Mouse (Mus musculus) kidney, postnatal 0 days (tissue): ENCODE data around the gene Pdgfra. TPM values are rescaled to one million over a fixed set of nuclear protein-coding genes. Genes with fewer than 3 reads are reported as not detected.

Experiments
- ATAC-seq: fragments of 200-750 bp; cut with Nextera tagmentation; replicated peaks from 2 replicates; pipeline ENCODE4 v1.8.0; 2017; ENCODE audit warnings: low read depth, moderate number of reproducible peaks, moderate TSS enrichment, moderate library complexity; ENCODE audit not compliant: low FRiP score
- DNase-seq: peaks from one replicate; pipeline ENCODE4 v3.0.0-alpha.2; 2016; ENCODE audit warnings: low spot score
- H3K27ac ChIP-seq: fragments of 300-500 bp; sonication (generic); 2 replicates; pipeline ENCODE4 v1.5.1; 2014; ENCODE audit warnings: mild to moderate bottlenecking
- H3K27me3 ChIP-seq: fragments of 300-500 bp; sonication (generic); 2 replicates; pipeline ENCODE4 v1.6.1; 2014; ENCODE audit warnings: low read length, mixed read lengths; ENCODE audit not compliant: insufficient read depth
- H3K36me3 ChIP-seq: fragments of 300-500 bp; sonication (generic); 2 replicates; pipeline ENCODE4 v1.6.1; 2014; ENCODE audit warnings: low read length, mixed read lengths; ENCODE audit not compliant: insufficient read depth
- H3K4me1 ChIP-seq: fragments of 300-500 bp; sonication (generic); replicated peaks from 2 replicates; pipeline ENCODE4 v1.6.1; 2014; ENCODE audit warnings: antibody characterized with exemption, low read length, mixed read lengths; ENCODE audit not compliant: insufficient read depth
- H3K4me2 ChIP-seq: fragments of 300-500 bp; sonication (generic); 2 replicates; pipeline ENCODE4 v1.6.1; 2014; ENCODE audit warnings: mild to moderate bottlenecking, low read length, moderate library complexity, mixed read lengths
- H3K4me3 ChIP-seq: fragments of 300-500 bp; sonication (generic); replicated peaks from 2 replicates; pipeline ENCODE4 v1.5.1; 2014; ENCODE audit warnings: low read depth, low read length
- H3K9ac ChIP-seq: fragments of 300-500 bp; sonication (generic); 2 replicates; pipeline ENCODE4 v1.6.1; 2014; ENCODE audit warnings: low read depth, low read length
- H3K9me3 ChIP-seq: fragments of 300-500 bp; sonication (generic); replicated peaks from 2 replicates; pipeline ENCODE4 v1.6.1; 2016; ENCODE audit warnings: low read length, inconsistent platforms, mixed read lengths
- CTCF ChIP-seq: IDR thresholded peaks from 2 replicates; pipeline ENCODE4 v1.5.1; 2016; ENCODE audit warnings: antibody characterized with exemption, low read depth, mild to moderate bottlenecking, moderate library complexity
- WGBS: fragments of 180-500 bp; shearing (Covaris S2); extraction: QIAGEN DNeasy Blood & Tissue Kit; methylation state at CpG from one replicate; pipeline ENCODE4 v1.1.7; 2014; 5-methylcytosine and 5-hydroxymethylcytosine counted together
- polyA plus RNA-seq: library from polyadenylated mRNA; unstranded; fragments of >200 nt; fragmentation: Nextera tagmentation; extraction: Ambion mirVana; gene quantifications from 2 replicates; pipeline ENCODE4 v1.2.1, GENCODE M21; 2015

The Pdgfra gene
- polyA plus RNA-seq, 1 experiment from 2014 or later = 23.8 TPM

GRCm38 (mm10) chr5:75214520-75214919 lies 62.4 kb downstream of the Pdgfra start:
- peak; percentile 78 for TF ChIP-seq CTCF
- H3K9ac ChIP-seq = no peak overlapping the region
- DNase-seq (peak; percentile 59), ATAC-seq (no peak)
- H3K9me3 ChIP-seq = no peaks in the 10 kb centered on the region
- no peak overlapping the region for H3K4me3 ChIP-seq
- H3K4me2 ChIP-seq = no peak overlapping the region
- no peaks in the 10 kb centered on the region for H3K36me3 ChIP-seq
- no peaks in the 10 kb centered on the region for H3K27me3 ChIP-seq
- H3K4me1 ChIP-seq = no peaks in the 10 kb centered on the region
- H3K27ac ChIP-seq = no peak overlapping the region
- WGBS = 61% methylated on average over 6 of the region's 6 CpGs

- no peak for TF ChIP-seq CTCF
- no peak for ATAC-seq
Measured at GRCm38 (mm10) chr5:75214929-75215328, 62.8 kb downstream of the Pdgfra start.

GRCm38 (mm10) chr5:75215678-75216256 lies 63.7 kb downstream of the Pdgfra start:
- Histone ChIP-seq H3K4me2 (no peak overlapping the region), H3K4me3 (no peak overlapping the region), H3K4me1 (no peaks in the 10 kb centered on the region), H3K27ac (no peak overlapping the region), H3K9me3 (no peaks in the 10 kb centered on the region), H3K9ac (no peak overlapping the region), H3K36me3 (no peaks in the 10 kb centered on the region), H3K27me3 (no peaks in the 10 kb centered on the region)
- DNase-seq (no peak), ATAC-seq (no peak)
- WGBS = 62% methylated on average over 7 of the region's 7 CpGs
- no peak for TF ChIP-seq CTCF

More at GRCm38 (mm10) chr5:75214929-75215328, 62.8 kb downstream of the Pdgfra start:
- H3K27me3 ChIP-seq = no peaks in the 10 kb centered on the region
- no peak overlapping the region for H3K4me2 ChIP-seq
- no peaks in the 10 kb centered on the region for H3K9me3 ChIP-seq
- no peaks in the 10 kb centered on the region for H3K36me3 ChIP-seq
- H3K27ac ChIP-seq = no peak overlapping the region
- no peak for DNase-seq
- H3K9ac ChIP-seq = no peak overlapping the region
- no peak overlapping the region for H3K4me3 ChIP-seq
- no peaks in the 10 kb centered on the region for H3K4me1 ChIP-seq
- WGBS = 85% methylated on average over 7 of the region's 7 CpGs

GRCm38 (mm10) chr5:75221610-75222009 lies 69.5 kb downstream of the Pdgfra start:
- H3K4me2 ChIP-seq = no peak overlapping the region
- no peaks in the 10 kb centered on the region for H3K36me3 ChIP-seq
- H3K27me3 ChIP-seq = no peaks in the 10 kb centered on the region
- no peak overlapping the region for H3K9ac ChIP-seq
- no peak overlapping the region for H3K4me3 ChIP-seq
- no peak overlapping the region for H3K27ac ChIP-seq
- H3K4me1 ChIP-seq = no peaks in the 10 kb centered on the region
- 74% methylated on average over 10 of the region's 10 CpGs for WGBS
- H3K9me3 ChIP-seq = no peaks in the 10 kb centered on the region
- no peak for ATAC-seq
- TF ChIP-seq CTCF = no peak
- DNase-seq = no peak

GRCm38 (mm10) chr5:75222491-75223265 lies 70.6 kb downstream of the Pdgfra start:
- no peaks in the 10 kb centered on the region for H3K36me3 ChIP-seq
- TF ChIP-seq CTCF = no peak
- H3K9ac ChIP-seq = no peak overlapping the region
- 74% methylated on average over 10 of the region's 10 CpGs for WGBS
- no peaks in the 10 kb centered on the region for H3K9me3 ChIP-seq
- H3K27ac ChIP-seq = no peak overlapping the region
- no peaks in the 10 kb centered on the region for H3K27me3 ChIP-seq
- DNase-seq (no peak), ATAC-seq (no peak)
- H3K4me1 ChIP-seq = no peaks in the 10 kb centered on the region
- no peak overlapping the region for H3K4me2 ChIP-seq
- H3K4me3 ChIP-seq = no peak overlapping the region

GRCm38 (mm10) chr5:75238363-75238762 lies 86.3 kb downstream of the Pdgfra start:
- no peak for ATAC-seq
- H3K36me3 ChIP-seq = no peaks in the 10 kb centered on the region
- H3K4me3 ChIP-seq = no peak overlapping the region
- no peaks in the 10 kb centered on the region for H3K27me3 ChIP-seq
- WGBS = 41% methylated on average over 2 of the region's 2 CpGs
- no peaks in the 10 kb centered on the region for H3K4me1 ChIP-seq
- DNase-seq = peak; percentile 49
- no peak overlapping the region for H3K4me2 ChIP-seq
- TF ChIP-seq CTCF = peak; percentile 63
- no peak overlapping the region for H3K9ac ChIP-seq
- H3K27ac ChIP-seq = no peak overlapping the region
- H3K9me3 ChIP-seq = no peaks in the 10 kb centered on the region
